Mouse (Mus musculus): ENCODE measurements around the gene Erbin. TPM values are rescaled to one million over a fixed set of nuclear protein-coding genes. Genes with fewer than 3 reads are reported as not detected.

Gene Erbin
- polyA plus RNA-seq, 1 experiment from 2014 or later, result 13.4 TPM

DNA sequence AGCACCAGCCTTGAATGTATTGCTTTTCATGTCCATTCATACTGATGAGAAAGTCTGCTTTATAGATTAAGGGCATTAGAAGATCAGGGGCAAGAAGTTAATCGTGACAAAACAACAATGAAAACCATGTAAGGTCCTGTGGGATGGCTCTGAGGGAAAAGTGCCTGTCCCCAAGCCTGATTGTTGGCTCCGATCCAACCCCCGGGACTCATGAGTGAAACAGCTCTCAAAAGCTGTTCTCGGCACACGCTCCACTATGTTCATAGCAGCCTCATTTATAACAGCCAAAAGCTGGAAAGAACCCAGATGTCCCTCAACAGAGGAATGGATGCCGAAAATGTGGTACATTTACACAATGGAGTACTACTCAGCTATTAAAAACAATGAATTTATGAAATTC is 4.3 kb upstream of the Erbin start:
- Histone ChIP-seq H3K4me1 (peaks cover 15% of the 10 kb centered on the region), H3K4me3 (no peak overlapping the region), H3K27me3 (ENCODE audit: poor library complexity, severe bottlenecking) (peaks cover 22% of the 10 kb centered on the region), H3K9me3 (no peaks in the 10 kb centered on the region), H3K27ac (no peak overlapping the region), H3K36me3 (replicated peaks) (no peaks in the 10 kb centered on the region)
- WGBS, result 91% methylated on average over 6 of the region's 6 CpGs
- no peak for DNase-seq (ENCODE audit: extremely low spot score, low spot score)

DNA sequence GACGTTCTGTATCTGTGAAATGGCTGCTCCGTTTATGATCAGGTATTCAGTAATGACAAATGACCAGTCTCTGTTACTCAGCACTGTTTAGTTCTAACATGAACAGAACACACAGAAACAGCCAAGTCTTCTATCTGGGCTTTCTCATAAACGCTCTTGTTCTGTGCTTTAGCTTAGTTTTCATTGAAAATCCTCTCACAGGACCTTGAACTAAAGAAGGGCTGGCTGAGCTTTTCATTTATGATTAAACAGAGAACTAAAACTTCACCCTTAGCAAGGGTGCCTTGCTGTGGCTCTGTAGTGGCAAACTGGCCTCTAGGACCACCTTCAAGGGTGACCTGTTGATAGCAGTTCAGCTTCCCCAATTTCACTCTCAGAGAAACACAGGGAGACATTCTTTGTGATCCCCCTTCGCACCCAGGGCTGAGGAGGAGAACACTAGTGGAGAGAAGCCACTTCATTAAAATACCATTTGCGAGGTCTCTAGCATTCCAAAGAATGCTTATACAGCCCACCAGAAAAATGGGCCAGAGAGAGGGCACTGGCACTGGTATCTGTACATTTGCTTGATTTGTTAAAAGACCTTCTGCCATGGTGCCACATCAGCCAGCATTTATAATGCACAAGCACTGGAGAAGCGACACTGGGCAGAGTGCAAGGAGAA is 3.2 kb upstream of the Erbin start:
- Histone ChIP-seq H3K27ac (no peak overlapping the region), H3K4me1 (peaks cover 20% of the 10 kb centered on the region), H3K4me3 (no peak overlapping the region), H3K27me3 (ENCODE audit: poor library complexity, severe bottlenecking) (peaks cover 22% of the 10 kb centered on the region), H3K36me3 (replicated peaks) (no peaks in the 10 kb centered on the region), H3K9me3 (no peaks in the 10 kb centered on the region)
- WGBS, result 84% methylated on average over 6 of the region's 6 CpGs
- DNase-seq (ENCODE audit: extremely low spot score, low spot score), result no peak

DNA sequence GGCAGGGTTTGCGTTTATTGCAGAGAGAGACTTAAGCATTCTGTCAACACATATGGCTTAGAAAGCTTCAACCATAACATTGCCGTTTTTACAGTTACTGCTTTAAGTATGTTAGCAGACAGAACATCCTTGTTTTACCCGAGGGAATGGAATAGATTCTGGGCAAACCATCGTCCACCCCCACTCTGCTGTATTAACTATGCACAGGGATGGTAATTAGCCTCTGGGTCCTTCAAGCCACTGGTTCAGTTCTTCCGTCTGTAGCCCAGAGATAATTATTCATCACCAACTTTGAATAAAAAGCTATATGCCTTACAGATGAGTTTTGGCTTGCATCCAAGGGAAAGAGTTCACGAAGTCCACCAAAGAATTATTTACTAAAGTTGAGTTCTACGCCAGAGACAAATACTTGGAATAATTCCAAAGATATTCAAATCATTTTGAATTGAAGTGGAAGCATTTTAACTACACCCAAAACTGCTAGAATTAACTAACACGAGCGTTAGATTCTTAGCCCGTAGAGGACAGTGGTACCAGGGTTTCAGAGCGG is 1.6 kb upstream of the Erbin start:
- H3K4me1 ChIP-seq, result peaks cover 36% of the 10 kb centered on the region
- 18% methylated on average over 11 of the region's 11 CpGs for WGBS
- H3K4me3 ChIP-seq, result peak overlapping the region; percentile 93
- H3K27me3 ChIP-seq (ENCODE audit: poor library complexity, severe bottlenecking), result peaks cover 22% of the 10 kb centered on the region
- H3K36me3 ChIP-seq (replicated peaks), result no peaks in the 10 kb centered on the region
- H3K27ac ChIP-seq, result peak overlapping the region; percentile 100
- DNase-seq (ENCODE audit: extremely low spot score, low spot score), result no peak
- no peaks in the 10 kb centered on the region for H3K9me3 ChIP-seq

DNA sequence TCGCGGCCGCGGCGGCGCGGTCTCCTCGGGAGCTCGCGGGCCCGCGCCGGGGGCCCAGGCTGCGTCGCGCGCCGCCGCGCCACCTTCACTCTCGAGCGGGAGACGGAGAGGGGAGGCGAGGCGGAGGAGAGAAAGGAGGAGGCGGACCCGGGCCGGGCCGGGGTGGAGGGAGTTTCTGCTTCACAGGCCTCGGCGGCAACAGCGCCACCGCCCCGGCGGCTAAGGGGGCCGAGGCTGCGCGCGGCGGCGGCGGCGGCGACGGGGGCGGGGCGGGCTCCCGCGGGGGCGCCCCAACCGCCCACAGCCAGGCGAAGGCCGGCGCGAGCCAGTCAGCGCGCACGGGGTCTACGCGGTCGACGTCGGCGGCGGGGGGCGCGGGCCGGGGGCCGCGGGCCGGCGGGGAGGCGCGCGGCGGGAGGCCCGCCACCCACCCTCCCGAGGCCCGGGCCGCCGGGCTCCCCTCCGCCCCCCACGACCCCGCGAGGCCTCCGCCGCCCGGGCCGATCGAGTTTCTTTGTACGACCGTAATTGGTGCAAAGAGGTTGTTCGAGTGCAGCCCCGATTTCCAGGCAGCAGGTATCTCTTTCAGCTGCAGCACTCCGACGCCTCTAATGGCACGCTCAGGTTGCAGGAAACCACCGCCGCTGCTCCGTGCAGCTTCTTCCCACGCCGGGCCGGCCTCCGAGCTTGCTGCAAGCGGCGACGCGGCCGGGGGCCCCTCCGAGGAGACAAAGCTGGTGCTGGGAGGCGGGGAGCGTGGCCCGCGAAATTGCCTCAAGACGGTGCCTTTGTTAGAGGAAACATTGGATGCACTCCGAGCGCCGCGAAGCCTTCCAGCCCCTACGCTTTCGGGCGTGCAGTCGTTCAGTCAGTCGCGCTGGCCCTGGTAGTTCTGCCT is 868 bp upstream of the Erbin start:
- Histone ChIP-seq H3K27ac (peak overlapping the region; percentile 100), H3K9me3 (no peaks in the 10 kb centered on the region), H3K36me3 (replicated peaks) (peaks cover 2% of the 10 kb centered on the region; the same call in 1 of the 2 replicates), H3K27me3 (ENCODE audit: poor library complexity, severe bottlenecking) (peaks cover 22% of the 10 kb centered on the region), H3K4me3 (peak overlapping the region; percentile 93), H3K4me1 (peaks cover 43% of the 10 kb centered on the region)
- peak; percentile 86 for DNase-seq (ENCODE audit: extremely low spot score, low spot score)
- WGBS, result under 1% methylated on average over 113 of the region's 125 CpGs

DNA sequence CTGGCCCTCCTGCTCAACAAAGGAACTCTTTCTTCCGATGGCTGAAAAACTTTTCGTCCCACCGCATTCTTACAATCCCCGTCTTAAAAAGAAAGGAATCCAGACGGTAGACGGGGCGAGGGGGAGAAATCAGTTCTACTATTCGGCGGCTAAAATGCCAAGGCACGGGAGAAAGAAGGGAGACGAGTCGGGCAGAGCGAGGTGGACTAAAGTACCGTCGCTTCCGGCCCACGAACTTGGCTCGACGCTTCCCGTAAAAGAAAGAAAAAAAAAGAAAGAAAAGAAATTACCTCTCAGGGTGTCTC is 406 bp downstream of the Erbin start:
- peaks cover 5% of the 10 kb centered on the region; the same call in 1 of the 2 replicates for H3K36me3 ChIP-seq (replicated peaks)
- no peaks in the 10 kb centered on the region for H3K9me3 ChIP-seq
- peaks cover 43% of the 10 kb centered on the region for H3K4me1 ChIP-seq
- H3K27ac ChIP-seq, result peak overlapping the region; percentile 100
- under 1% methylated on average over 20 of the region's 20 CpGs for WGBS
- peak overlapping the region; percentile 93 for H3K4me3 ChIP-seq
- H3K27me3 ChIP-seq (ENCODE audit: poor library complexity, severe bottlenecking), result peaks cover 22% of the 10 kb centered on the region
- no peak for DNase-seq (ENCODE audit: extremely low spot score, low spot score)

DNA sequence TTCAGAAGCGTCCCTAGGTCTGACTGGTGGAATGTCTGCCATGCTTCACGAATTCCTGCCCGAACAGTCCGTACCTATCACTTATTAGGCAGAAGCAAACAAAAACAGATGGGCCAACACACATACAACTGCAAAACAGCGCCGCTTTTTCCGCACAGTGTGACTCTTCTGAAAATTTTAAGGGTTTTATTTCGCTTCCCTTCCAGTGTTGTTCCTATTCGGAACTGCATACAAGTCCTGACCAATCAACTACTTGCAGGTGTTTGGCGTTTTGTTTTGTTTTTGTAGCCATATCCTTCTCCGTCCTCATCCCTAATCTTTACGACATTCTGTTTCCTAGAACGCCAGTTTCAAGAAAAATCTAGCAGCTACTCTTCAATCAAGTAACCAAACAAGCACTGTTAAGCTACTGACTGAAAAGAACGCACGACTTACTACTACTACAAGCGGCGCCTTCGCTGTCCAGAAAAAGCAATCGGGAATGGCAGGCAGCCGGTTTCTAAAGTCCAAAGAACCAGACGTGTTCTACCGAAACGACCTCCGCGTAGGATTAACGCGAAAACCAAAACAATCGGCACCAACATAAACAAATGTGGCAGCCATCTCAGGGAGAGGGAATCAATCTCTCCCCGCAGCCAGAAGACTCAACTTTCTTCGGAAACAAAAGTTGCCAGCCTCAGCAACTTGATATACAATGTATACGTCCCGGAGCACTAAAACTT is 919 bp downstream of the Erbin start:
- H3K27me3 ChIP-seq (ENCODE audit: poor library complexity, severe bottlenecking), result peaks cover 21% of the 10 kb centered on the region

DNA sequence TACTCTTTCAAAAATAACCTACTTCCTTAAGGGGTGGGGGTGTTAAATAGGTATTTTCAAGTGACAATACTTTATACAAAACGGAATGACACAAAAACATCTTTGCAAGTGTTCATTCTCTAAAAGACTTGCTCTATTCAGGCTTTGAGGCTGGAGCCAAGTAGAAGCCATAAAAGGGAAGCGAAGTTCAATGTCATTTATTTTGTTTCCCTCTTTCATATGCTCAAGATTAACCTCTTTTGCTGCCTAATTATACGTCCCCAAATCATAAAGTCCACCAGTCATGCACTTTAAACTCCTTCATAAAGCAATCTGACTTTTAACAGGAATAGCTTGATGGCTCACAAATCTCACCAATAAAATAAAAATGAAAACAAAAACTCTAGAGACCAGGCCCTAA is 1.9 kb downstream of the Erbin start:
- peaks cover 46% of the 10 kb centered on the region for H3K4me1 ChIP-seq
- peak overlapping the region; percentile 93 for H3K4me3 ChIP-seq
- no peak for DNase-seq (ENCODE audit: extremely low spot score, low spot score)
- H3K27me3 ChIP-seq (ENCODE audit: poor library complexity, severe bottlenecking), result peaks cover 11% of the 10 kb centered on the region
- WGBS, result 43% methylated on average over 3 of the region's 3 CpGs
- peaks cover 5% of the 10 kb centered on the region; the same call in 1 of the 2 replicates for H3K36me3 ChIP-seq (replicated peaks)
- no peaks in the 10 kb centered on the region for H3K9me3 ChIP-seq
- no peak overlapping the region for H3K27ac ChIP-seq

More for the DNA sequence above, 919 bp downstream of the Erbin start:
- peak overlapping the region; percentile 100 for H3K27ac ChIP-seq
- peak; percentile 33 for DNase-seq (ENCODE audit: extremely low spot score, low spot score)
- H3K36me3 ChIP-seq (replicated peaks), result peaks cover 5% of the 10 kb centered on the region; the same call in 1 of the 2 replicates
- no peaks in the 10 kb centered on the region for H3K9me3 ChIP-seq
- WGBS, result under 1% methylated on average over 32 of the region's 32 CpGs
- peaks cover 44% of the 10 kb centered on the region for H3K4me1 ChIP-seq
- H3K4me3 ChIP-seq, result peak overlapping the region; percentile 93

DNA sequence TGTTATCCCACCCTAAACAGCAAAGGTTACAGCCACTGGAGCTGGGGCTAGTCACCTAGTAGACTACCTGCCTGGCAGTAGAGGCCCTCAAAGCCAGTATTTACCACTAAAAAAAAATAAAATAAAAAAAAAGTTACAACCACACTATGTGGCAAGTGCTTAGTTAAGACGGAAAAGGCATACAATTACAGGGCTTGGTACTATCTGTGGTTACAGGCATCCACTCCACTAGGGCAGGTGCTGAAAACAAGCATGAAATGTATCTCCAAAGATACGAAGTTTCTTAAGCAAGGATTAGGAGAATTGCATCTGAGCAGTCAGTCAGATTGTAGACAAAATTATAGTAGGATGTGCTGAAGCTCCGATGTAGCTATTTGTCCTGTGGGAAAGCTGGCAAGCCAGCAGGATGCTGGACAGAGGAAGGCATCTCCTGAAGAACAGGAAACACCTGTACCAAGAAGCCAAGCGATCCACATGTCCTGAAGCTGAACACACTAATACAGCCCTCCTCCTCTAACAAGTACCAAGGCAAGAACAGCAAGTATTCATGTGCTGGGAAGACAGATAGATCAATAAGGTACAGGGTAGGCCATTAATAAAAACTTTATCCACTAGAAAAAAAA is 6.1 kb downstream of the Erbin start:
- Histone ChIP-seq H3K4me3 (no peak overlapping the region), H3K9me3 (no peaks in the 10 kb centered on the region), H3K27me3 (ENCODE audit: poor library complexity, severe bottlenecking) (no peaks in the 10 kb centered on the region), H3K4me1 (peaks cover 31% of the 10 kb centered on the region), H3K36me3 (replicated peaks) (peaks cover 5% of the 10 kb centered on the region; the same call in 1 of the 2 replicates), H3K27ac (no peak overlapping the region)
- 87% methylated on average over 4 of the region's 4 CpGs for WGBS
- no peak for DNase-seq (ENCODE audit: extremely low spot score, low spot score)

DNA sequence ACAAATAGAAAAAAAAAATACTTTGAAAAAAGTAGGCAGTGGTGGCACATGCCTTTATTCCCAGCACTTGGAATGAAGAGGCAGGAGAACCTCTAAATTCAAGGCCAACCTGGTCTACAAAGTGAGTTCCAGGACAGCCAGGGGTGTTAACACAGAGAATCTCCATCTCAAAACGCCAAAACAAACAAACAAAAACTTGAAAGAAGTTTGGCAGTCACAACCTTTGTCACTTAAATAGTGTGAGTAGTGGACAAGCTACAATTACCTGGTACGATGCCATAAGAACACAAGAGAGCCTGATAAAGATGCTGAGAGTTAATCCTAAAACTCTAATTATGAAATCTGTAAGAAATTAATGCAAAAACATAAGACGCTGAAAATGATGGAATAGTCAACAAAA is 8.0 kb downstream of the Erbin start:
- H3K27ac ChIP-seq, result no peak overlapping the region
- WGBS, result 91% methylated on average over 3 of the region's 3 CpGs
- H3K36me3 ChIP-seq (replicated peaks), result peaks cover 5% of the 10 kb centered on the region; the same call in 1 of the 2 replicates
- peaks cover 14% of the 10 kb centered on the region; the same call in 1 of the 2 replicates for H3K4me1 ChIP-seq
- no peak for DNase-seq (ENCODE audit: extremely low spot score, low spot score)
- no peak overlapping the region for H3K4me3 ChIP-seq
- H3K27me3 ChIP-seq (ENCODE audit: poor library complexity, severe bottlenecking), result no peaks in the 10 kb centered on the region
- H3K9me3 ChIP-seq, result no peaks in the 10 kb centered on the region

DNA sequence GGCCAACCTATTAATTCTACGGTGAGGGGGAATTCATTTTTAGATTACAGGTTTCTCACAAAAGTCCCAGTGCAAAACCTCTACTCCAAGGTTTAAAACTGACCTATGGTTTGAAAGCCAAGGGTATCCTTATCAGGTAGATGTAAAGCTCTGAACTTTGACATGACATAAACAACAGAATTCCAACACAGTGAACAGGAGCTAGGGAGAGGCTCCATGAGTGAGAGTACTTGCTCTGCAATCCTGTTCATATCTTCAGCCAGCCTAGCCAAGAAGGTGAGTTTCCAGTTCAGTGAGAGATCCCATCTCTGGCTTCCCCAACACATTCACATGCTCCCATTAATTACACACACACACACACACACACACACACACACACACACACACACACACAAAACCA is 9.7 kb downstream of the Erbin start:
- DNase-seq (ENCODE audit: extremely low spot score, low spot score), result no peak
- H3K4me3 ChIP-seq, result no peak overlapping the region
- H3K9me3 ChIP-seq, result no peaks in the 10 kb centered on the region
- H3K4me1 ChIP-seq, result 0 out of 2 replicates have a peak, but pooled peaks cover 3% of the 10 kb centered on the region
- no peak overlapping the region for H3K27ac ChIP-seq
- no peaks in the 10 kb centered on the region for H3K36me3 ChIP-seq (replicated peaks)
- no peaks in the 10 kb centered on the region for H3K27me3 ChIP-seq (ENCODE audit: poor library complexity, severe bottlenecking)
- 98% methylated on average over 1 of the region's 1 CpGs for WGBS

DNA sequence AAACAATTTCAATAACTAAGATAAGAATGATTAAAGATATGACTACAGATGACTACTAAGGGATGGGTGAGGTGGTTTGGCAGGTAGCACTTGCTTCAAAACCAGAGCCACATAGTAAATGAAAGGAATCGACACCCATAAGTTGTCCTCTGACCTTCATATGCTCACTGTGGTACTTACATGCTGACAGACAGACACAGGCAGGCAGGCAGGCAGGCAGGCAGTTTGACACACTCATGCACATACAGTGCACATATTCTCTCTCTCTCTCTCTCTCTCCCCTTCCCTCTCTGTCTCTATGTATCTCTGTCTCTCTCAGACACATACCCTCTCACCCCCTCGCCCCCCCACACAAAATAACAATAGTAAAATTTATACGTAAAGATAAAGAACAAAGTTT is 10.4 kb downstream of the Erbin start:
- no peak overlapping the region for H3K4me3 ChIP-seq
- no peaks in the 10 kb centered on the region for H3K36me3 ChIP-seq (replicated peaks)
- 0 out of 2 replicates have a peak, but pooled peaks cover 3% of the 10 kb centered on the region for H3K4me1 ChIP-seq
- no peak overlapping the region for H3K27ac ChIP-seq
- DNase-seq (ENCODE audit: extremely low spot score, low spot score), result no peak
- 92% methylated on average over 3 of the region's 3 CpGs for WGBS
- H3K9me3 ChIP-seq, result no peaks in the 10 kb centered on the region; the same call in 1 of the 2 replicates
- no peaks in the 10 kb centered on the region for H3K27me3 ChIP-seq (ENCODE audit: poor library complexity, severe bottlenecking)

DNA sequence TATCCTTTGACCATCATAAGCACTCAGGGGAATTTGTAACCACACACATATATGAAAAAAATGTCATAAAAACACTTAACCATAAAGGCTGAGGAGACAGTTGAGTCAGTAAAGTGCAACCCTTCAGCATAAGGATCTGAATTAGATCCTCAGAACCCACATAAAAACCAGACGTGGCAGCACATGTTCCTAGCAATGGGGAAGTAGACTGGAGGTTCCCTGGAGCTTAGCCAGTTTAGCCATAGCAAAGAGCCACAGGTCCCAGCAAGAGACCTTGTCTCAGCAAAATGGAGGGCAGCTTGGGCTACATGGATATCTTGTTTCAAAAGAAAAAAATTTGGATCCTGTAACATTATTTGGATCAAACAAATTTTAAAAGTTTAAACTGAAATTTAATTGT is 20.3 kb downstream of the Erbin start:
- no peaks in the 10 kb centered on the region for H3K27me3 ChIP-seq (ENCODE audit: poor library complexity, severe bottlenecking)
- WGBS, result 96% methylated on average over 1 of the region's 1 CpGs
- no peak overlapping the region for H3K27ac ChIP-seq
- H3K9me3 ChIP-seq, result peaks cover 36% of the 10 kb centered on the region
- H3K4me3 ChIP-seq, result no peak overlapping the region
- peaks cover 34% of the 10 kb centered on the region for H3K36me3 ChIP-seq (replicated peaks)
- no peaks in the 10 kb centered on the region for H3K4me1 ChIP-seq
- no peak for DNase-seq (ENCODE audit: extremely low spot score, low spot score)

Data from forebrain, embryonic 10.5 days (tissue).